ENCODE assay signal across 12 mouse cellular contexts in genomic region chr1:189923871-189924568, GRCm38 (mm10). TPM values are rescaled to one million over a fixed set of nuclear protein-coding genes. Genes with fewer than 3 reads are reported as not detected.
A peak's percentile ranks its signal among the peaks of the same experiment; 100 is the strongest.
DNase-seq lines count a peak whose midpoint lies in the region; ATAC-seq lines count a peak whose summit lies in the region.
"Had no signal": no experiment of that assay in that cellular context is flagged by ENCODE, and none has a peak within 500 bp of the region (broad histone marks: within the 10 kb centered on the region; RNA-seq: fewer than 3 reads in every experiment).

No protein-coding gene starts in this region.

- H3K4me2 ChIP-seq in heart, embryonic 12.5 days = peak overlapping the region; percentile 40

- no peaks in the 10 kb centered on the region for H3K36me3 ChIP-seq in heart, embryonic 12.5 days
- H3K36me3 ChIP-seq: hindbrain, embryonic 10.5 days had no signal

- no peak overlapping the region for H3K4me3 ChIP-seq in heart, embryonic 12.5 days
- H3K4me3 ChIP-seq: hindbrain, embryonic 10.5 days had no signal

- intact Hi-C loops in gastrocnemius, postnatal 14 days (cut with DNase I; ENCODE audit: low total_unique reads) = no loop called here

- peak overlapping the region; percentile 54 for H3K9ac ChIP-seq in heart, embryonic 12.5 days

- DNase-seq in ES-CJ7 (ENCODE audit: low read depth, low spot score) = peak; percentile 84
- DNase-seq in gastrocnemius, postnatal 14 days = peak; percentile 72
- DNase-seq in heart, postnatal 4 days = peak; percentile 85
- no peak for DNase-seq in spleen, postnatal 14 days (ENCODE audit: low spot score in 2 of 2)
- DNase-seq in lung, postnatal 36 days = no peak
- DNase-seq in left cerebral cortex, adult 8-10 months (ENCODE audit: low spot score in 2 of 2) = no peak
- DNase-seq: cerebellum, adult 18-20 months; kidney, postnatal 10 days; lung, adult 2 months had no signal

- ATAC-seq in heart, embryonic 12.5 days (ENCODE audit: insufficient number of reproducible peaks, low FRiP score) = peak; percentile 52; the same call in 1 of the 2 replicates
- ATAC-seq: intestine, embryonic 16.5 days had no signal

- H3K27ac ChIP-seq in heart, embryonic 12.5 days (ENCODE audit: poor library complexity, severe bottlenecking) = peak overlapping the region; percentile 95
- H3K27ac ChIP-seq: hindbrain, embryonic 10.5 days had no signal

- 33% methylated on average over 22 of the region's 22 CpGs for WGBS in heart, embryonic 12.5 days

- H3K4me1 ChIP-seq in heart, embryonic 12.5 days (replicated peaks) = peaks cover 65% of the 10 kb centered on the region

- no peaks in the 10 kb centered on the region for H3K27me3 ChIP-seq in heart, embryonic 12.5 days (replicated peaks)

- H3K9me3 ChIP-seq in heart, embryonic 12.5 days (replicated peaks) = no peaks in the 10 kb centered on the region
- H3K9me3 ChIP-seq: hindbrain, embryonic 10.5 days had no signal

RNA-seq across cellular contexts. Expression of gene Smyd2, which starts 1.9 kb away (rescaled TPM):
- 100 to 1,000 TPM; 148 to 151 TPM for total RNA-seq in gastrocnemius, postnatal 14 days (2021)
- 172 and 177 TPM in 2 replicates for polyA plus RNA-seq in heart, embryonic 12.5 days (2016; fragmentation: Nextera tagmentation; extraction: Ambion mirVana)
- total RNA-seq in heart, postnatal 4 days (2021) = 100 to 1,000 TPM; 192 to 202 TPM
- total RNA-seq in left cerebral cortex, adult 8-10 months (2022) = 100 to 1,000 TPM in 1 of 4 experiments, 10 to 100 TPM in 3; 87.4 to 105 (median 91.9) TPM

Comparison
In these comparisons a context has a peak if more than half of its experiments do, and no peak if none do; other contexts are left out.
1. DNase-seq: peak in ES-CJ7 (single experiment), gastrocnemius, postnatal 14 days (single experiment) and heart, postnatal 4 days (single experiment); none in spleen, postnatal 14 days (0 of 2), lung, postnatal 36 days (single experiment) and left cerebral cortex, adult 8-10 months (0 of 2).